Mouse (Mus musculus) granulocyte monocyte progenitor cell, adult 5-6 weeks (primary cell): ENCODE measurements around the gene Topors. TPM values are rescaled to one million over a fixed set of nuclear protein-coding genes. Genes with fewer than 3 reads are reported as not detected.
"Not testable (repeated sequence)": the region's sequence is repeated elsewhere in the genome, so short reads cannot be mapped to it uniquely, and the experiment has no call there.

Source experiments
- ATAC-seq: replicated peaks from 2 replicates; pipeline ENCODE4 v1.8.0; 2016; ENCODE audit warnings: mild to moderate bottlenecking, moderate TSS enrichment, inconsistent platforms; ENCODE audit not compliant: poor library complexity, severe bottlenecking
- total RNA-seq, 2 experiments: library from RNA; stranded (forward) in 1 of 2; stranded (reverse) in 1 of 2; fragments of 200-712, 200-1000 nt in 1 of 2; fragments of >200 nt in 1 of 2; fragmentation: Nextera tagmentation in 1 of 2; gene quantifications; 2 replicates each; pipeline ENCODE4 v1.2.3; 2014 to 2017

Topors gene
- total RNA-seq (2014; fragmentation: Nextera tagmentation) = 37.2 and 41.3 TPM in 2 replicates
- total RNA-seq (2017) = 93.1 and 94.7 TPM in 2 replicates

DNA sequence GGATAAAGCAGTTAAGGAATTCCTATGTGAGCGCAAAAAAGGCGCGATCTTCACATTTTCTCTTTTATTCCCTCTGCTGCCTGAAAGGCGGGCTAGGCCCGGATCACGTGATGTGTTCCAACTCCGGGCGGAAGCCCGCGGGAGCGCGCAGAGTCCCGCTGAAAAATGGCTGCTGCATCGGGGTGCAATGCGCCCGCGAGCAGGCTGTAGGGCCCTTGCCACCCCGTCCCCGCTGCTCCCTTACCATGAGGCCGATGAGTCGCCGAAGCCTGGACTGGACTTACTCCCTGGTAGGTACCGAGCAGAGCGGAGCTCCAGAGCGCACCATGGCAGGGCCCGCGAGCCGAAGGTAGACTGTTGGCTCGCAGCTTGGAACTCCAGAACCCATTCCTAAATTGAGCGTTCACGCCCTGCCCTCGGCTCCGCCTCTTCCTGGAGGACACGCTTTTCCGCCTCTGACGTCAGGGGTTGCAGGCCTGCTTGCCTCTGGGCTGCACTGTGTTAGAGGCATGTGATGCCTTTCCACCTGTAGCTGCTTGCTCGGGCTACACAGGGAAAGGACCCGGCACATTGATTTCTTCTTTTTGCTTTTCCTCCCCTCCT, at the start of gene Topors, which contains the start of gene Smim27:
Gene Topors (minus strand): TSS at position 421 of the 603 bp plus-strand sequence.
Gene Smim27 (plus strand): TSS at position 150 of the 603 bp plus-strand sequence.
- ATAC-seq = peak; percentile 76

DNA sequence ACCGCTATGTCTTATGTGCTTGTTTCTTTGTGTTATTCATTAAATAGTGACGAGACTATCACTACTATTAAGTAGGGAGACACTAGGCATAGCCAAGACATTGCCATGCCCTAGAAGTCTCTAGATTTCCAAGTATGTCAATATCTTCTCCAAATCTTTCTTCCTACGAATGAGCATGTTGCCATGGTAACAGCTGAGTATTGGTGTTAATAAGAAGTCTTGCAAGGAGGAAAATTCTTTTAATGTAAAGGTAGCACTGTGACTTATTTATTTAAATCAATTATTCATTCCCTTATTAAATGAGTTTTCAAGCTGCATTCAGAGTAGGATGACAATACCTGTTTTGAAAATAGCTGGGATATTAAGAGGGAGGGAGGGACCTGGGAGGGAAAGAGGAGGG, 47.8 kb upstream of the Topors start:
- ATAC-seq = no peak

DNA sequence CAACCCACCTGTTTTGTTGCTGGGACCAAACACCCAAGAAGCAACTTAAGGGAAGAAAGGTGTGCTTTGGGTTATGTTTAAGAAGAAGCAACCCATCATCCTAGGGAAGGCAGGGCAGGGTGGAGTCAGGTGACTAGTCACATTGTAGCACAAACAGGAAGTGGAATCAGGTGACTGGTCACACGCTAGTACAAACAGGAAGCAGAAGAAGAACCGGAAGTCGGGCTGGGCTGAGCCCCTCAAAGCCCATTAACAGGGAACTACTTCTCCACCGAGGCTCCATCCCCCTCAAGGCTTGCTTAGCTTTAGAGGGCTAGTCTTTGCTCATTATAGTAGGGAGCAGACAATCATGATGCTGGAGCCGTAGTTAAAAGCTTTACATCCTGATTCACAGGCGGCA, 43.4 kb upstream of the Topors start:
- peak; percentile 90 for ATAC-seq

DNA sequence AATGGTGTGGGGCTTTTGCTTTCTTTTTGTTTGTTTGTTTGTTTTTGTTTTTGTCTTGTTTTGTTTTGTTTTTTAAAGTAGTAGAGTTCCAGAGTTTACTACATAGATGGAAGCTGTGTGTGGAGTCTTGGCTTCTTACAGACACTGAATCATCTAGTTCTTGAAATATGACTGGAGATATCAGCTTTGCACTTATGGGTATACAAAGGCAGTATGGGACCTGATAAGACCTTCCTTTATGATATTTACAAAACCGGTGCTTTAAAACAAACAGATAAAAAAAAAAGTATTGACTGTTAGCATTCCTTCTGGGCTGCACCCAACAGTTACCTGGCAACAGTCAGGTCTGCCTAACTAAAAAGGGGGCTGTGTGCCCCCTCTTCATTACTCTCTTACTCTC, 42.6 kb upstream of the Topors start:
- ATAC-seq = no peak

DNA sequence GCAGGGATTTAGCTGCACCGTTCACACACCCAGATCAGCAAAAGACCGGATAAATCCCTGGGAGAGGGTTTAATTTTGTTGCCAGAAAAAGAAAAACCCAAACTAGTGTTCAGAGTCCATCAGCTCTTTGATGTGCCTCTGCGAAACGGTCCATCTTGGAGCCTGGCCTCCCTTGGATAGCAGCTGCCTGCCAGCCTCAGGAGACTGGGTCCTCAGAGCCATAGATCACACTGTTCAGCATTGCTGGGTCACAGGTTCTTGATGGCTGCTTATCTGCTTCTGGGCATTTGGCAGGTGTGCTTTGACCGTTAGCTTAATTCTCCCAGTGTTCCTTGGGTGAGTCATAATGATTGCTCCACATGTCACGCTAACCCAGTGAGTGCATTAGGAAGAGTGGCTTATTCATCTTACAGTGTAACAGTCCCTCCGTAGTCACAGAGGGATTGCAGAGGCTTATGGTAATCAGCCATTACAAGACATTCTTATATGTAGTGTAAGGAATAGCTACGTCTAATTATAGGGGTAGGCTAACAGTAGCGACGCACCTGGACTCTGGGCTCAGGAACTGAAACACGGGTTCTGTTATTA, 41.2 kb upstream of the Topors start:
- ATAC-seq = peak; percentile 43

DNA sequence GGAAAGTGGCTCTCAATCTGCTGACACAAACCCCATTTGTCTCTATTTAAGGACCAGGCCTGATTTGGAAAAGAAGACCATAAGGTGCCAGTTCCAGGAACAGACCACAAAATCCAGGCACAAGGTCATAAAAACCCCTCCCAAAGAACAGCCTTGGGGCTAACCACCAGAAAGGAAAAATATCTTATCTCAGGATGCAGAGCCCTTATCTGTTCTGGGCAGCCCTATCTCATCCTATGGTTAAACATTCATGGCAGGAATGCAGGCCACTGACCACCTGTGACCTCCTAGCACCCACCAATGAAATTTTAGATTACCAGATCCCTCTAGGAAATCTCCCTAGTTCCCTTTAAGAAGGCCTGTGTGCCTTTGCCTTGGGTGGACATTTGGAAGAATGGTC, 40.0 kb upstream of the Topors start:
- no peak for ATAC-seq

DNA sequence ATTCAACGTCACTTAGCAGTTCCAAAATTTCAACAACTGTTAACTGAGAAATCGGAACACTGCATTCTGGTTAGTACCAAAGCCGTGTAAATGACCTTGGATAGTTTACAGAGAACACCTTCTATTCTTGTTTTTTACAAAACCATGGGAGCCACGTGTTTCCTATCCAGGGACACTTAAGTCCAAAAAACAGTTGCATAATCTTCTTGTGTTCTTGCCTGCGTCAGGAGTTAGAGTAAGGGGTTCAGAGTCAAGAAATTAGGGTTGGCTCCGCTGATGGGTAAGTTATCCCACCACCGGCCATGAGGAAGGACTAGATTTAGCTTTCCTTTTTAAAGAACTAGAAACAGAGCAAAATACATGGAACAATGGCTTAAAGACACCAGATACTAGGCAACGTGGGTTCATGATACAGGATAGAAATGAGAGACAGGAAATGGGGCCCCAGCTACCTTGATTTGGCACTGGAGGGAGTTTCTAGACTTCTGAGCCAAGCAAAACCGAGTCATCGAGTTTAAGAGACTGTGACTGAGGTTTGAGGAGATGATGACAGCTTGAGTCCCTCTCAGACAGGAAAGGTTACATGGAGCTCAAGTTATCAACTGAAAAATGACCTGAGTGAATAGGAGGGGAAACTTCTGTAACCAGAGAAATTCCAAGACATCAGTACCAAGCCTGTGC, 32.9 kb upstream of the Topors start:
- no peak for ATAC-seq

DNA sequence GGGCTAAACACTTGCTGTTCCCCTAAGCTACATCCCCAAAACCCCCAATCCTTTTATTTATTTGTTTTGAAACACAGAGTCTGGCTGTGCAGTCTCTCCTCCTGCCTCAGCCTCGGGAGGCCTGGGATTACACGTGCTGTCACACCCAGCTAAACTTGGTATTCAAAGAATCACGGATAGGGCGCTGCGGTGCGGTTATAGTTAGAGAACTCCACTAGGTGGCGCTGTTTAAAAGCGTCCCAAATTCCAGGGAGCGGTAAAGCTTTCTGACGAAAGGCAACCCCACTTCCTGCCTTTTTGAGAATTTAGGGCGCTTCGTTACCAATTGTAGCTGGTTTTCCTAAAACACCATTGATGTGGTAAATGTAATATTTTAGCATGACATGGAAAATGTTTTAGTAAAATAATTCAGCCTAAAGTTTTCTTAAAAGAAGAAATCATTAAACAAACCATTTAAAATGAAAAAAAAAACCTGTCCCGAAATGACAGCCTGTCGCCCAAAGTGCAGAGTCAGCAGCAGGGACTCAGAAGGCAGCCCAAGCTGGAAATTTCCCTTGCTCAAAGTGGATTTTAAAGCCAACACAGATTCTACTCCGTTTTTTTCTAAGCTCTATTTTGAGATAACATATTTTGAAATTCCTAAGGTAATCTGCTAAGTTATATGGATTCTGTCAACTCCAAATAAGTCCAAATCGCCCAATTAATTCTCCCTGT, 31.6 kb upstream of the Topors start:
- ATAC-seq = peak; percentile 63

DNA sequence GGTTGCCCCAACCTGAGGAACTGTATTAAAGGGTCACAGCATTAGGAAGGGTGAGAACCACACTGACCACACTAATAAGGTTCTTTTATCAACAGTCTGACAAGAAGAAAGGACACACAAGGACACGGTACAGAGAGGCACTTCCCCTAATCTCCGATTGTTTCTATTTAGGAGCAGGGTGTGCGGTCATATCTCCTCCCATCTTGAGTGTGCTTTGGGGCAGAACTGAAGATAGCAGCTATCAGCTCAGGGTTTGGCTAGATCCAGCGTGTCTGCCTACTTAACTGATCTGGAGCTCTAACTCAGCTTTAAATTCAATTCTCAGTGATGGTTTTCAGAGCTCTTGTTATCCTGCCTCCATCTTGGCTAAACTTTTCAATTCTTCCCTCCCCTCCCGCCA, 29.5 kb upstream of the Topors start:
- ATAC-seq = peak; percentile 44

DNA sequence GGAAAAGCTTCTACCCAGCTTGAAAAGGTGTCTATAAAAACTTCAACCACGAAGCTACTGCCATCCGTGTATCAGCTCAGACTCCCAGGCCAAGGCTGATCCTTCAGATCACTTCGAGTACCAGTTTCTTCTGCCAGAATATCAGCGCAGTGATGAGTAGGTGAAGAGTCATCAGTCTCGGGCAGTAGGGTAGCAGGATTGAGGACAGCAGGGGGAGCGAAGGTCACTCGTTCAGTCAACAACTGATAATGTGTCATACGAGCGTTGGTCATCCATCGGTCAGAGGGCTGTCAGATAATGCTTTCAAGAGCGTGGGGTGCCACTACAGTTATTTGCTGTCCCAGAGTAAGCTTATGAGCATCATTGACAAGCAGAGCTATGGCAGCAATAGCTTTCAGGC, 21.9 kb upstream of the Topors start:
- not testable (repeated sequence) for ATAC-seq

DNA sequence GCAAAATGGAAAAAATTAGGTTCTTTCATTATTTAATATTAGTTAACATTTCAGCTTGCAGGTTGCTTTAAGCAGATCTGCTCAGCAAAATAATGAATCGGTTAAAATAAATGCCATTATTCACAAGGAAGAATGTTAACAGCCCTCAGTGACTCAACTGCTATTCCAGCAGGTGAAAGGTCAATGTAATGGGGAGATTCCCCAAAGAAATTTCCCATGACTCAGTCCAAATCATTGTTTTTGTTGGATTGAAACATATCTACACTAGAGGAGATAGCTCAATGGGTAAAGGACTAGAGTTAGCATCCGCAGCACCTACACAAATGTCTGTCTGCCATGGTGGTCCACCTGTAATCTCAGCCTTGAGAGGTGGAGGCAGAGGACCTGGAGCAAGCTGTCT, 19.4 kb upstream of the Topors start:
- no peak for ATAC-seq

DNA sequence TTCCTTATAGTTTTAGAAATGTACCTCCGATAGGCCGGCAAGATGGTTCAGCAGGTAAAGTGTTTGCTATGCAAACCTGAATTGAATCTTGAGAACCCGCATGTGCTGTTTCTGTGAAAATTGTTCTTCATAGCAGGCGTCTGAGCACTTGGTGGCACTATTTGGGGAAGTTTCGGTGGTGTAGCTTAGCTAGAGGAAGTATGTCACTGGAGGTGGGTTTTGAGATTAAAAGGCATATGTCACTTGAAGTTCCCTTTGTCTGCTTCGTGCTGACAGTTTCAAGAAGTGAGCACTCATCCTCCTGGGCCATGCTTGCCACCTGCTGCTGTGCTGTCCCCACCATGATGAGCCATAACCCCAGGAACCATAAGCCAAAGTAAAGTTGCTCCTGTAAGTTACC, 17.8 kb upstream of the Topors start:
- peak; percentile 99 for ATAC-seq

DNA sequence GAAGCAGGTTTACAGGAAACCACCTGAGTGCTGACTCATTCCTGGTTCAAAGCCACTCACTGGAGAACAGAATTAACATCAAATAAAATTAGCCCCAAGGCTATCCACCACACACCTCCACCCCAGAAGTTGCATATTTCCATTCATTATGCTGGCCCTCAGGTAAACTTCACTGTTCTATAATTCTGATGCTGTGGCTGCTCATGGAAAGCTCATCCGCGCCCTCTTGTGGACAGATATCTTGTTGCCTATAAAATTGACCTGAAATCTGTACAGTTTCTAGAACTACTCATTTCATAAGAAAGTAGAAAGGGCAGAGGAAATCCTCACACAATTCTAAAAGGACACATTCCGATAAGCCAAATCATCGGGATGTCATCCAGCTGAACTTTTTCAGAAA, 15.9 kb upstream of the Topors start:
- peak; percentile 75 for ATAC-seq

DNA sequence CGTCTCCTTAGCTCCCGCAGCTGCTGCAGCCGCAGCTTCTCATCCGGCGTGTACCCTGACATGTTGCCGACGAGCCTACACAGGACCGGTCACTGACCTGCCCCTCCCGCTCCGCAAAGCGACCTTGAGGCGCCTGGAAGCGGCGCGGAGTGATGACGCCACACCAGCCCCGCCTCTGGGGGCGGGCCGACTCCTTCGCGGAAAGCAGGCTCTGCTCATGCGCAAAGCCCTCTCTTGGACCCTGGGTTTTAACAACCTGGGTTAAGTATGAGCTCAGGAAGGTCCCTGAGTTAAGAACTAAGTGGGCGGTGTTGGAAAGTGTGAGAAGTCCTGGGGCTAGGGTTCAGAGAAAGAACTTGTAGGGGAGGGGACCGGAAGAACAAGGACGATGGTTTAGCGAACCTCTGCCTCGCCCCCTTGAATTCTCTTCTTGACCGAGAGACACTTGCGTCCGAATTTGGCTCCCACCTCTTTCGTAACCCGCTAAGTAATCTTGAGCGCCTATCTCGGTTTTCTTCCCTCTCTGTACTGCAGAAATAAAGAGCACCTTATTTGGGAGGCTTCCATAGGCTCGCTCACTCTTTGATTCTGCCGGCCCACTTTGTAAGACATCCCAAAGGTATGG, 9.7 kb upstream of the Topors start, which contains the start of gene Ndufb6:
Gene Ndufb6 (minus strand): TSS at position 146 of the 625 bp plus-strand sequence.
- peak; percentile 96 for ATAC-seq

DNA sequence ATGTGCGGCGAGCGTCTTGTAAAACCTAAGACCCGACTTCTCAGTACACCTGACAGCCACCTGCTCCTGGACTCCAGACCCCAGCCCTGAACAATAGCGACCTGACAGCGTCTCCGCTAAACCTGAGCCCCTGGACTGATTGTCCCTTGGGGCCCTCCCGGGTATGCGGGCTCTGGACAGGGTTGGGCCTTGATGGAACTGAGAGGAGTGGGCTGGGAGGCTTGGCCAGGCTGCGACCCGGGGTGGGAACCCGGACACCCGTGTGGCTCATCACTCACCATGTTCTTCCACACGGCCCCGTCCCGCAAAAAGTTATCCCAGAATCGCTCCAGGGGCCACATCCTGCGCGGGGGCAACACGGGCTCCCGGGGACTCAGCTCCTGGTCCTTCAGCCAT, 9.2 kb upstream of the Topors start:
- ATAC-seq = no peak; the same call in 1 of the 2 replicates

DNA sequence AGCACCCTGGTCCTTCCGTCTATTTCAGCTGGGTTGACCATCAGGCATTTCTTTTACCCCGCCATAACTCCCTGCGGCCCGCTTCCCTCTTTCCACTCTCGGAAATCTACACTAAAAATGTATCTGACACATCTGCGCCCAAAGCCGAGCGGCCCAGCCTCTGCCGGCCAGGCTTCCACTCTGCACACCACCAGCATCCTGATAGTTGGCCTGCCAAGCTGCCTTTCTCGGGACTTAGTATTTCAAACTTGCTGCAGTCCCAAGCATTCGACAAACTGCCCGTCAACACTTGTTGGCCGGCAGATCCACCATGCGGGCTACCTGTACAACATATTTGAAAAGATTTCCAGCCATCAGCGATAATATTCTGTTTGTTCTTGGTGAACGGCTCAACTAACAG, 815 bp downstream of the Topors start:
- peak; percentile 25 for ATAC-seq

DNA sequence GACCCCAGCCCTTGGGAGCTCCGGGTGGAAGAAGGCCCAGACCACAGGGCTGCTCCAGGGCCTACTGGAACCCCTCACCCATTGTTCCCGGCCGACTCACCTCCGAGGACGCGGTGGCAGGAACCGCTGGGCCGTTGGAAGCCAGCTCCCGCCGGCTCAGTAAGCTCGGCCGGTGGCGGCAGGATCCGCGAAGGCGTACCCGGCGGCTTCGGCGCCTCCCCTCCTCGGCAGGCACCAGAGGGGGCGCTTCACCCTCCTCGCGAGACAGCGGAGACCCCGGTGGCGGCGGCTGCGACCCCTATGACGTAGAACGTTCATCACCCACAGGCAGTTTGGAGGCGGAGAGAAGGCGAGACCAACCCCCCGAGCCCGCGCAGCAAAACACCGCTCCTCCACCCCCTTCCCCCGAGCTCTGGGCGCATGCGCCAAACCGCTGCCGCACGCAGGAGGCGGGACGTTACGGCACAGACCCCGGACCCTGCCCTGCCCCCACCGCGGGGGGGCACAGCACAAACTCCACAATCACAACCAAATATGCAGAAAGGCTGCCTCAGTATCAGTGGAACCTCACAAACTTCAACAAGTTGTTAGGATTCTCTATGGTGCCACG, 1.3 kb downstream of the Topors start:
- peak; percentile 65 for ATAC-seq

DNA sequence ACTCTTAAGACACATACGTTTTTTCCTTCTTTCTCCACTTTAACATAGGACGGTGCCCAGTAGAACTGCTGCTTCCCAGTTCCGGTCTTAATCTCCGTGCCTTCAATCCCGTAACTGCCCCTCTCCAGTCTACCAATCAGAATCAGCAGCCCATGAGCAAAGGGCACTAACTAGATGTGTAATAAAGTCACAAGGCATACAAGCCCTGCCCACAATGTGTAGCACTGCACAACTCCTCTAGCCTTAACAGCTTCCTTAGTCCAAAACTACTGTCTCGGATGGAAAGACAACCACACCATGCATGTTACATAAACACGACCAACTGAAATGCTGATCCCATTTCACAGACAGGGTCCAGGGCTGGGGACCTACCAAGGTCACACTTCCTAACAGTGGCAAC, 2.0 kb downstream of the Topors start:
- peak; percentile 2; the same call in 1 of the 2 replicates for ATAC-seq

DNA sequence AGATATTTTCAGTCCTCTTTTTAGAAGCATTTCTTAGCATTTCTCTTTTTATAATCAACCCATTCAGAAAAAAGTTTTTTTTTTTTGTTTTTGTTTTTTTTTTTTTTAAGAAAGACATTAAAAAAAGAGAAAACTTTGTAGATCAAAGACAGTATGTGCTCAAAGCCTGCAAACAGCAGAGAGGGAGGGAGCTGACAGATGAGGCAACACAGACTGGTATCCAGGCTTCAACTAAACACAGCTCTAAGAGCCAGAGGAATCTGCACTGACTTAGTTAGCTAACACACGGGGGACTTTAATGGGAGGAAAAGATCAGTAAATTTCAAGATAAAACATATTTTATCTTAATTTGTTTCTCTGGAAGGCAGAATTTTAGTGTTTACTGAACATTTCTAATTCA, 5.3 kb downstream of the Topors start:
- no peak for ATAC-seq
